Mouse (Mus musculus): ENCODE results near the gene Cc2d2a.

The Cc2d2a gene

GRCm38 (mm10) chr5:43661997-43662961 lies at the start of gene Cc2d2a:
Gene Cc2d2a (plus strand): TSS chr5:43662346.
- Histone ChIP-seq H3K27me3 (ENCODE audit: control insufficient read depth, insufficient read depth, low read length, poor library complexity, severe bottlenecking) (no peaks in the 10 kb centered on the region), H3K36me3 (ENCODE audit: control insufficient read depth, insufficient read depth, low read length, poor library complexity, severe bottlenecking) (no peaks in the 10 kb centered on the region)
- no peak for DNase-seq (ENCODE audit: low read depth, low spot score)

DNA sequence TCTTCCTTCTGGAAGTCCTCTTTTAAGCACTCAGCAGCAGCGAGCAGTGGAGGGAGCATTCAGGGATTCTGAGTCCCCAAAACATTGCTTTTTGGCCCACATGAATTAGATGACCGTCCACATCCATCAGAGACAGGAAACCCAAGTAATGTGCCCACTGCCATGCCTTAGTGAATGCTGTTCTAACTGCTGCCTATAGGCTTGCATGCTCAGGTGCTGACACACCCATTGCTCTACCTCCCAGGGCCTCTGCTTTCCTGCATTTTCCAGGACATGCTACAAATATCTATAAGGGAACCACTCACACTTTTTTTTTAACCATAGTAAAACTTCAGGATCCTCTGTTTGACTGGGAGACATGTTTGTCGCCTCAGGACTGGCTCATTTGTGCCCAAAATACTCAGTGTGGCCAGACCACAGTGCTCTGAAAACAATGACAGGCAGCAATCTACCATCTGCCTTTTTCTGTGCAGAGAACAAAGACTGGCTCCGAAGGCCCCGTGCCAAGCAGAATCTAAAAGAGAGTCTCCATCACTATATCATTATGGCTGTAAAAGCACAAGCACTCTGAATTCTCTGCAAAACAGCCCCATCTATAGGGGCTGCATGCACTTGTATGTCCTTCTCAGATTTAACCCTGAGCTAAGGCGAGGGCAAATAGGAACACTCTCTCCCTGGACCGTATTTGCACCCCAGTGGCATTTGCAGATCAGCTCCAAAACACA lies 40.4 kb upstream of the Cc2d2a start:
- DNase-seq (ENCODE audit: low read depth, low spot score) = no peak
- no peaks in the 10 kb centered on the region for H3K36me3 ChIP-seq (ENCODE audit: control insufficient read depth, insufficient read depth, low read length, poor library complexity, severe bottlenecking)

DNA sequence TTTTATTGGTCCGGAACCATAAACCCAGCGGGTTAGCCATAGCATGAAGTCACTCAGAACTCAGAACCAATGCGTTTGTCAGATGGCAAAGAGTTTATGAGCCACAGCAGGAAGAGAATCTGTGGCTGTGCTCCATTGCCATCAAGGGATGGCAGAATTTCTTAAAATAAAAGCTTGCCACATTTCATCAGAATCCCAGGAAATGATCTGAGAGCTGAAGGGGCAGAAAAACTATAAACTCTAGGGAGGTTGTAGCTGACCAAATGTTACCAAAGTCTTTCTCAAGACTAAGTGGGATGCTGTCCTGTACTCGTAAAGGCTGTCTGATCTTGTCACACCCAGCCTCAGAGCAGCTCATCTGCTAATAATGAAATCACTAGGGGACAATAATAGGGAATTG lies 36.7 kb upstream of the Cc2d2a start:
- no peak for DNase-seq (ENCODE audit: low read depth, low spot score)
- Histone ChIP-seq H3K27me3 (ENCODE audit: control insufficient read depth, insufficient read depth, low read length, poor library complexity, severe bottlenecking) (no peaks in the 10 kb centered on the region), H3K36me3 (ENCODE audit: control insufficient read depth, insufficient read depth, low read length, poor library complexity, severe bottlenecking) (no peaks in the 10 kb centered on the region)

More for the DNA sequence above, 40.4 kb upstream of the Cc2d2a start:
- no peaks in the 10 kb centered on the region for H3K27me3 ChIP-seq (ENCODE audit: control insufficient read depth, insufficient read depth, low read length, poor library complexity, severe bottlenecking)

DNA sequence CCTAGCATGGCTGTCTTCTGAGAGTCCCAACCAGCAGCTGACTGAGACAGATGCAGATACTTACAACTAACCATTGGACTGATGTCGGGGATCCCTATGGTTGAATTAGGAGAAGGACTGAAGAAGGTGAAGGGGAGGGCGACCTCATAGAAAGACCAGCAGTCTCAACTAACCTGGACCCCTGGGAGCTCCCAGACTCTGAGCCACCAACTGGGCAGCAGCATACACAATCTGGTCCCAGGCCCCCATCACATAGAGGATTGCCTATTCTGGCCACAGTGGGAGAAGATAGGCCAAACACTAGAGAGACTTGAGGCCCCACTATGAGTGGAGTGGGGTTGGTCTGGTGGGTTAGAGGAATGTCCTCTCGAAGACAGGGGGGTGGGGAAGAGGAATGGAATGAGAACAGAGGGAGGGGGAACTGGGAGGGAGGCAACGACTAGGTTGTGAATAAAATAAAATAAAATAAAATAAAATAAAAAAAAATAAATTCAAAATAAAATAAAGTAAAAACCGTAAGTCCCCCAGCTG lies 28.0 kb upstream of the Cc2d2a start:
- H3K36me3 ChIP-seq (ENCODE audit: control insufficient read depth, insufficient read depth, low read length, poor library complexity, severe bottlenecking) = no peaks in the 10 kb centered on the region
- no peak for DNase-seq (ENCODE audit: low read depth, low spot score)
- no peaks in the 10 kb centered on the region; the same call in 1 of the 2 replicates for H3K27me3 ChIP-seq (ENCODE audit: control insufficient read depth, insufficient read depth, low read length, poor library complexity, severe bottlenecking)

- Histone ChIP-seq H3K36me3 (ENCODE audit: control insufficient read depth, insufficient read depth, low read length, poor library complexity, severe bottlenecking) (no peaks in the 10 kb centered on the region), H3K27me3 (ENCODE audit: control insufficient read depth, insufficient read depth, low read length, poor library complexity, severe bottlenecking) (no peaks in the 10 kb centered on the region; the same call in 1 of the 2 replicates)
- peak; percentile 7 for DNase-seq (ENCODE audit: low read depth, low spot score)
Measured at GRCm38 (mm10) chr5:43634602-43635081, 27.5 kb upstream of the Cc2d2a start.

- no peak for DNase-seq (ENCODE audit: low read depth, low spot score)
- Histone ChIP-seq H3K36me3 (ENCODE audit: control insufficient read depth, insufficient read depth, low read length, poor library complexity, severe bottlenecking) (no peaks in the 10 kb centered on the region), H3K27me3 (ENCODE audit: control insufficient read depth, insufficient read depth, low read length, poor library complexity, severe bottlenecking) (no peaks in the 10 kb centered on the region)
Measured at GRCm38 (mm10) chr5:43645020-43645419, 17.1 kb upstream of the Cc2d2a start.

- Histone ChIP-seq H3K36me3 (ENCODE audit: control insufficient read depth, insufficient read depth, low read length, poor library complexity, severe bottlenecking) (no peaks in the 10 kb centered on the region), H3K27me3 (ENCODE audit: control insufficient read depth, insufficient read depth, low read length, poor library complexity, severe bottlenecking) (no peaks in the 10 kb centered on the region)
- no peak for DNase-seq (ENCODE audit: low read depth, low spot score)
Measured at GRCm38 (mm10) chr5:43647098-43647774, 14.9 kb upstream of the Cc2d2a start.

DNA sequence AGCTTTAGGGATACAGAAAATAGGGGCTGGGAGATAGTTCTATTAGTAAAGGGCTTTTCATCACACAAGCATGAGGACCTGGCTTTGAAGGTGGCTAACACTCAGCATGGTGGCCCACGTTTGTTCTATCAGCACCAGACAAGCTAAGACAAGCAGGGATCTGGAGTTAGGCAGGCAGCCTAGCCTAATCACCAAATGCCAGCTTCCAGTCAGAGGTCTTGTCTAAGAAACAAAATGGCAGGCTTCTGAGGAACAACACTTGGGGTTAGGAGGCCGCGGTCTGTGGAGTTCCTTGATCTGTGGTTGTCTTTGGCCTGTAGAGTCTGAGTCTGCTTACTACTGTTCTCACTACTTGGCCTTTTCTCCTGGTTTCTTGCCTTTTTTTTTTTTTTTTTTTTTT lies 648 bp upstream of the Cc2d2a start:
- H3K36me3 ChIP-seq (ENCODE audit: control insufficient read depth, insufficient read depth, low read length, poor library complexity, severe bottlenecking) = no peaks in the 10 kb centered on the region
- H3K27me3 ChIP-seq (ENCODE audit: control insufficient read depth, insufficient read depth, low read length, poor library complexity, severe bottlenecking) = no peaks in the 10 kb centered on the region
- no peak for DNase-seq (ENCODE audit: low read depth, low spot score)

- no peak for DNase-seq (ENCODE audit: low read depth, low spot score)
- no peaks in the 10 kb centered on the region for H3K36me3 ChIP-seq (ENCODE audit: control insufficient read depth, insufficient read depth, low read length, poor library complexity, severe bottlenecking)
- H3K27me3 ChIP-seq (ENCODE audit: control insufficient read depth, insufficient read depth, low read length, poor library complexity, severe bottlenecking) = no peaks in the 10 kb centered on the region
Measured at GRCm38 (mm10) chr5:43663531-43663930, 1.4 kb downstream of the Cc2d2a start.

- no peaks in the 10 kb centered on the region for H3K36me3 ChIP-seq (ENCODE audit: control insufficient read depth, insufficient read depth, low read length, poor library complexity, severe bottlenecking)
- H3K27me3 ChIP-seq (ENCODE audit: control insufficient read depth, insufficient read depth, low read length, poor library complexity, severe bottlenecking) = no peaks in the 10 kb centered on the region
- DNase-seq (ENCODE audit: low read depth, low spot score) = no peak
Measured at GRCm38 (mm10) chr5:43665144-43665543, 3.0 kb downstream of the Cc2d2a start.

GRCm38 (mm10) chr5:43669118-43669645 lies 7.0 kb downstream of the Cc2d2a start:
- Histone ChIP-seq H3K27me3 (ENCODE audit: control insufficient read depth, insufficient read depth, low read length, poor library complexity, severe bottlenecking) (no peaks in the 10 kb centered on the region), H3K36me3 (ENCODE audit: control insufficient read depth, insufficient read depth, low read length, poor library complexity, severe bottlenecking) (no peaks in the 10 kb centered on the region)
- no peak for DNase-seq (ENCODE audit: low read depth, low spot score)

GRCm38 (mm10) chr5:43672177-43672911 lies 10.2 kb downstream of the Cc2d2a start:
- H3K36me3 ChIP-seq (ENCODE audit: control insufficient read depth, insufficient read depth, low read length, poor library complexity, severe bottlenecking) = no peaks in the 10 kb centered on the region
- DNase-seq (ENCODE audit: low read depth, low spot score) = peak; percentile 59

GRCm38 (mm10) chr5:43673083-43673482 lies 10.9 kb downstream of the Cc2d2a start:
- H3K27me3 ChIP-seq (ENCODE audit: control insufficient read depth, insufficient read depth, low read length, poor library complexity, severe bottlenecking) = no peaks in the 10 kb centered on the region
- no peak for DNase-seq (ENCODE audit: low read depth, low spot score)
- H3K36me3 ChIP-seq (ENCODE audit: control insufficient read depth, insufficient read depth, low read length, poor library complexity, severe bottlenecking) = no peaks in the 10 kb centered on the region

More at GRCm38 (mm10) chr5:43672177-43672911, 10.2 kb downstream of the Cc2d2a start:
- H3K27me3 ChIP-seq (ENCODE audit: control insufficient read depth, insufficient read depth, low read length, poor library complexity, severe bottlenecking) = no peaks in the 10 kb centered on the region

DNA sequence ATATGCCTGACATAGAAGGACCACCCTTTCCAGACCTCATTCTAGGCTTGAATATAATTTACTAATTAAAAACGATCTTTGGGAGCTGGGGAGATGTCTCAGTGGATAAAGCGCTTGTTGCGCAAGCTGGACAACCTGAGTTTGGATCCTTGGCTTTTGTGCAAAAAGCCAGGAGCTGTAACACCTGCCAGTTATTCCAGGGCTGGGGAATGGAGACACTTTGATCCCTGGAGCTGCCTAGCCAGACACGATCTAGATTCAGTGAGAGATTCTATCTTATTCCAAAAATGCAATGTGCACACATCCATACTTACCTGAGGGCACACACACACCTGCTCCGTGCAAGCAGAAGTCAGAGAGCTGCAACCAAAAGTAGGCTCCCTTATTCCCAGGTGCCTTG lies 23.3 kb downstream of the Cc2d2a start:
- DNase-seq (ENCODE audit: low read depth, low spot score) = no peak
- Histone ChIP-seq H3K36me3 (ENCODE audit: control insufficient read depth, insufficient read depth, low read length, poor library complexity, severe bottlenecking) (no peaks in the 10 kb centered on the region), H3K27me3 (ENCODE audit: control insufficient read depth, insufficient read depth, low read length, poor library complexity, severe bottlenecking) (no peaks in the 10 kb centered on the region)
